Mouse (Mus musculus): ENCODE measurements around the gene Pigt.

Pigt gene

DNA sequence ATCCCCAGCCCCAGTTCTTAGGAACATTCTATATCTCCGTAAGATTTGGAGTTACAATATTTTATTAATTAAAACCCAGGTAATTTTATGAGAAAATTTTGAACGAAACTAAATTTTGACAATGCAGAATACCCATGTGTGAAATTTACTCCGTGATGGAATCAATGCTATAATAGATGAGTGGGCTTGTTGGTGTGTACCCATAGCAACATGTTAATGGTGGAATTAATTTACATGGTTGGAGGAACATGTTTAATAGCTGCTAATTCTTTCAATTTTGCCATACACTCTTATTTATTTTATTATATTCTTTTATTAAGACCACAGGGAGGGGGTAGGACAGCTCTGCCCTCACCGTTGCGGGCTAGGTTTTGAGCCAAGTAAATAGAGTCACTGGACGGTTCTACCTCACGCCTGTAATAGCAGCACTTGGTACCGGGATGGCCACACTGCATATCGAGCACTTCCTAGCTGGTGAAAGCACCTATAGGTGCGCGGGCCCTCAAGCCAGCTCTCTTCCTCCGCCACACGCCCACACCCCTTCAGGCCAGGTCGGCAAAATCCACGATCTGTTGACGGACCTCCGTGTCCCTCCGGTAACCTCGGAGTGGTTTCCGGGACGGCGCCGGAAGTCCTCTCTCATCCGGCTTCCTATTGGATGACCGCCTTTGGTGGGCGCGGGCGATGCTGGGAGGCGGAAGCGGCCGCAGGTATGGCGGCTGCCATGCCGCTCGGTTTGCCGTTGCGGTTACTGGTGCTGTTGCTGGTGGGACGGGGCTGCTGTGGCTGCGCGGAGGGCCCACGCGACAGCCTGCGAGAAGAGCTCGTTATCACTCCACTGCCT, at the start of gene Pigt:
Gene Pigt, plus strand, starts transcription at position 674 of the 844 bp plus-strand sequence.
- DNase-seq (ENCODE audit: low spot score in 2 of 2): peak; percentile 74 to 88

GRCm38 (mm10) chr2:164448140-164448539, 49.2 kb upstream of the Pigt start:
- DNase-seq (ENCODE audit: low spot score in 2 of 2): no peak

GRCm38 (mm10) chr2:164448921-164449320, 48.4 kb upstream of the Pigt start:
- DNase-seq (ENCODE audit: low spot score in 2 of 2): no peak

GRCm38 (mm10) chr2:164449341-164450042, 47.8 kb upstream of the Pigt start:
- no peak for DNase-seq (ENCODE audit: low spot score in 2 of 2)

DNA sequence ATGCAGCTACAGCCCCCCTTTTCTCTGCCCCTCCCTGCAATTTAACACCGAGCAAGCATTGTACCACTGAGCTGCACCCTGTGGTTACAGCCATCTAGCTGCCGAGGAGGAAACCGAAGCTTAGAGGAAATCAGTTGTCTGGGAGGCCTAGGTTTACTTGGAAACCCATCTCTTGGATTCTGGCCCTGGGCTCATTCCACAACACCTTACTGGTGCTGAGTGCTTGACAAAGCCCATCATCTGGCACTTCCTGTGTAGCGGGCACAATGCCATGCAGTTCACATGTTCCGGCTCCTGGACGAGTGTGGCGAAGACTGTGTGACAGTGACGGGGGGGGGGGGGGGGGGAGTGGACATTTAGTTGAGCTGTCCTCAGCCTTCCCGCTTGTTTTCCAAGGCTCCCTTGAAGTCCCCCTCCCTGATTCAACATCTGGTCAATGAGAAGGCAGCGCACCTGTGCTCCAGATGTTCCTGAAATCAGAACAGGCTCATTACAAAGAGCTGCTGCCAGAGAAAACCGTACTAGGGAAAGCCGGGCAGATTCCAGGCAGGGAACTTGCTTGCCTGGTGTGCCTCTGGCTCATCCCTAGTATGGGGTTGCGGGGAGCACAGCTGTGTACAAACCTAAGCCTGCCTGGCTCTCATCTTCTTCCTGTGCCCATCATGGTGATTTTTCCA, 45.2 kb upstream of the Pigt start:
- no peak for DNase-seq (ENCODE audit: low spot score in 2 of 2)

- no peak for DNase-seq (ENCODE audit: low spot score in 2 of 2)
Measured at GRCm38 (mm10) chr2:164453047-164453757, 44.1 kb upstream of the Pigt start.

DNA sequence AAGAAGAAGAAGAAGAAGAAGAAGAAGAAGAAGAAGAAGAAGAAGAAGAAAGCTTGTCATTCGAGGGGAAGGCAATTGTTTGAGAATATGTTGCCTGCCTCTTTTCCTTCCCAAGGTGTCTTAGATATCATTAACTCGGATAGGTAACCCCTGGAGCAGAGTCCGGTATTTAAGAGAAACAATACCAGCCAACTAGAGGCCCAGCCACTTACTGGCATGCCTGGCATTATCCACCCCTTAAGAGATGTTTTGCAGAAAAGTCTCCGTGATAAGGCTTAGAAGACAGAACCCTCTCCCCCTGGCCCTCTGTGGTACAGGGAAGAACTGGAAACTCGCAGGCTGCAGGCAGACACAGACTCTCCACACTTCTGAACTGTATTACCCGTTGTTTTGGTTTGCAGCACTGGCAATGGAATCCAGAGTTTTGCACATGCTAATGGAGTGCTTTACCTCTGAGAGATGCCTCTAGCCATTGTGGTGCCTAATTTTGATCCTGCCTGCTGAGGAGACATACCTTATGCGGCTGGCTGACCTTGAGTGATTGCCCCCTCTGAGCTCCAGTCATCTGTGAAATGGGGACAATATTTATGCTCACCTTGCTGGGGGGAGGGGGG, 43.3 kb upstream of the Pigt start:
- DNase-seq (ENCODE audit: low spot score in 2 of 2): no peak

DNA sequence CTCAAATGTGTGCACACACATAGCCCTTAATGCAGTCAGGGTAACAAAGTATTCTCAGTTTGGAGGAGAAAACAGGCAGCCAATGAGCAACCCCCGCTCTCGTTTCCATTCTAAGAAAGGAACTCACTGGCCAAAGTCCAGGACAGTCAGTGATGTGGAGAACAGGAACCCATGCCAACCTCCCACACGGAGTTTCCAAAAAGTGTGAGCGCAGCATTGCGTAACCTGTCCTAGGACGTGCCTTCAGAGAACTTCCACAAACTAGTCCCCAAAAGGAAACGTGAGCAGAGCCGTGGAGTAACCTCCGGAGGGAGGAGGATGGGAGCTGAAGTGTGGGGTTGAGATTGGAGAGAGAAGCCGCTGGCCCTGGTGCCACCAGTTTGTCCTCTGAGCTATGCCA, 42.5 kb upstream of the Pigt start:
- DNase-seq (ENCODE audit: low spot score in 2 of 2): no peak

GRCm38 (mm10) chr2:164455421-164456190, 41.7 kb upstream of the Pigt start:
- DNase-seq (ENCODE audit: low spot score in 2 of 2): no peak

GRCm38 (mm10) chr2:164456413-164456812, 40.9 kb upstream of the Pigt start:
- no peak for DNase-seq (ENCODE audit: low spot score in 2 of 2)

DNA sequence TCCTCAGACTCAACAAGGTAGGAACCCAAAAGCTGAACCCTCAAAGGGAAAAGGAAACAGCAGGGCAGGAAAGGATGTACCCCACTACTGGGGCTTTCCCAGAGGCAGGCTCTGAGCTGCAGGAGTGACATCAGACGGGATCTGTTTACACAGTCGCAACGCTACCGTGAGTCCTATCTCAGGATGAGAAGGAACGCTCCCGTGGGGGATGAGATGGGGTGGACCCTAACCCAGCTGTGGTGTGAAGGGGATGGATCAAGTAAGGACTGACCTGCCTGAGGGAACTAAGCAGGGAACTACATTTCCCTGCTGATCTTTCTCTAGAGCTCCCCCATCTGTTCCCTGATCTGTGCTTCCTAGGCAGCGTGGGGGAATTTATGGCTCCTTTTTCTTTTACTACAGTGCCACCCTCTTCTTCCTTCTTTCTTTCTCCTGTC, 40.4 kb upstream of the Pigt start, which contains the start of gene Sys1:
Gene Sys1, plus strand, starts transcription at position 101 of the 437 bp plus-strand sequence.
- DNase-seq (ENCODE audit: low spot score in 2 of 2): no peak

- no peak for DNase-seq (ENCODE audit: low spot score in 2 of 2)
Measured at GRCm38 (mm10) chr2:164457942-164458341, 39.4 kb upstream of the Pigt start.

DNA sequence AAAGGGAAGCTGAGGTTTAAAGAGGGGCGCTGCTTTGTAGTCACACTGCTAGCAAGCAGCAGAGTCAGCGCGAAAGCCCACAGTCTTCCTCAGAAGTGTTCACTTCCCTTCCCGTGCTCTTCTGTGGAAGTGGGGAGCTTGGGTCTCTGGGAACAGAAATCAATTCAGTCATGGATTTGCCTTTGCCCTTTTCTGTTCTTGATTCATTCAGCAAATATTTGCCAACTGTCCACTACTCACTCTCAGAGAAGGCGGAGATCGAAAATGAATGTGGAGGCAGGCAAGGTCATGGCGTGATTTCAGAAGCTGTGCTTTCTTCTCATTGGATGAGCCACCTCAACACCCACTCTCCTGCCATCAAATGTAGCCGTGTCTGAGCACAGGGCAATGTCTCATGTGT, 38.8 kb upstream of the Pigt start:
- no peak for DNase-seq (ENCODE audit: low spot score in 2 of 2)

- peak; percentile 80 to 92 for DNase-seq (ENCODE audit: low spot score in 2 of 2)
Measured at GRCm38 (mm10) chr2:164460745-164461551, 36.4 kb upstream of the Pigt start, which contains the start of gene Gm20458. Gene Gm20458 (plus strand): TSS chr2:164460967.

- no peak for DNase-seq (ENCODE audit: low spot score in 2 of 2)
Measured at GRCm38 (mm10) chr2:164465161-164465560, 32.2 kb upstream of the Pigt start.

DNA sequence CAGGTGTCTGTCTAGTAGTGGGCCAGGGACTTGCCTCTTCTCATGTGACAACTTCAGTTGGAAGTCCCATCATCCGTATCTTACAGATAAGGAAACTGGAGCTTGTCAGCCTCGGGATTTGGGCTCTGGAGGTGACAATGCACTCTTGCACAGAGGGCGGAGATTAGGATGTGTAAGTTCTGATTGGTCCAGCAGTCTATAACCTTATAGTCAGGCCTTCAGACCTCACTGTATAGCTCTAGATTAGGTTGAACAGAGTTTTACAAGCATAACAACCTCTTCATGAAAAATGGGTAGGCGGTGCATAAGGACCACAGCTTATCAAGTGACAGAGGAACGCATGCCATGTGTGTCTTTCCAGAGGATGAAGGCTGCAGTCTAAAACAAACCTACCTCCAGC, 30.5 kb upstream of the Pigt start:
- no peak for DNase-seq (ENCODE audit: low spot score in 2 of 2)

GRCm38 (mm10) chr2:164470254-164470653, 27.1 kb upstream of the Pigt start:
- DNase-seq (ENCODE audit: low spot score in 2 of 2): peak in 1 of 2 experiments; percentile 66

DNA sequence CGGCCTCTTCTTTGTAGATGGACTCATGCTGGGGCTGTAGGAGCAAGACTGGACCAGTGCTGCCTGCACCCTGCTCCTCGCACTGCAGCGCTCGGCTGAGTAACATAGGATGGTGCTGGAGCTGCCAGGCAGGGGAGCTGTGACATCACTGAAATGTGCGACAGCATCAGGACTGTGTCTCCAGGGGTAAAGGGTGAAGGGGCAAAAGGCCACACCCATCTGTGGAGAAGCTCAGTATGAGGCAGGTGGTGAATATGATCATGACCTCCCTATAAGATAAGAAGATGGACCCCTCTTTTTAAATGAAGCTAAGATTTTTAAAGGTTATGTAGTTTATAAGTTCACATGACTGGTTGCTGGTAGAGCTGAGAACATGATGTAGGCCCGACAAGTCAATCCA, 23.7 kb upstream of the Pigt start, which contains the start of gene Trp53tg5:
Gene Trp53tg5, minus strand, starts transcription at position 101 of the 400 bp plus-strand sequence.
- DNase-seq (ENCODE audit: low spot score in 2 of 2): no peak

- peak in 1 of 2 experiments; percentile 27 for DNase-seq (ENCODE audit: low spot score in 2 of 2)
Measured at GRCm38 (mm10) chr2:164485681-164486257, 11.6 kb upstream of the Pigt start, which contains the start of gene Dbndd2. Gene Dbndd2 (plus strand): TSS chr2:164486106.

All from spleen, postnatal 10 days (tissue).